Mouse (Mus musculus) neural tube, embryonic 10.5 days (tissue): ENCODE measurements around the gene Zfp511.

Experiments used
- DNase-seq: peaks from one replicate; pipeline ENCODE4 v3.0.0-alpha.2; 2017; ENCODE audit warnings: low spot score; ENCODE audit errors: extremely low spot score

The Zfp511 gene

GRCm38 (mm10) chr7:140036281-140037170, at the start of gene Zfp511, which contains the start of gene Tubgcp2:
Gene Zfp511 (plus strand): TSS chr7:140036391.
Gene Tubgcp2 (minus strand): TSS chr7:140036669.
- peak; percentile 97 for DNase-seq

- DNase-seq = no peak
Measured at GRCm38 (mm10) chr7:139988272-139988671, 47.9 kb upstream of the Zfp511 start.

- no peak for DNase-seq
Measured at GRCm38 (mm10) chr7:139990864-139991394, 45.3 kb upstream of the Zfp511 start.

- DNase-seq = no peak
Measured at GRCm38 (mm10) chr7:139992406-139992805, 43.8 kb upstream of the Zfp511 start, which contains the start of gene Adam8. Gene Adam8 (minus strand): TSS chr7:139992562.

GRCm38 (mm10) chr7:139993532-139993931, 42.7 kb upstream of the Zfp511 start:
- no peak for DNase-seq

GRCm38 (mm10) chr7:139994202-139994601, 42.0 kb upstream of the Zfp511 start:
- DNase-seq = no peak

- DNase-seq = peak; percentile 50
Measured at GRCm38 (mm10) chr7:139994676-139995075, 41.5 kb upstream of the Zfp511 start.

- DNase-seq = no peak
Measured at GRCm38 (mm10) chr7:139998691-139999350, 37.4 kb upstream of the Zfp511 start.

- DNase-seq = peak; percentile 25
Measured at GRCm38 (mm10) chr7:140001086-140001740, 35.0 kb upstream of the Zfp511 start.

- DNase-seq = no peak
Measured at GRCm38 (mm10) chr7:140004666-140005065, 31.5 kb upstream of the Zfp511 start.

- DNase-seq = no peak
Measured at GRCm38 (mm10) chr7:140006861-140007611, 29.2 kb upstream of the Zfp511 start.

GRCm38 (mm10) chr7:140007781-140008180, 28.4 kb upstream of the Zfp511 start:
- no peak for DNase-seq

GRCm38 (mm10) chr7:140011336-140011735, 24.9 kb upstream of the Zfp511 start:
- DNase-seq = no peak

GRCm38 (mm10) chr7:140031771-140032170, 4.4 kb upstream of the Zfp511 start:
- no peak for DNase-seq

- DNase-seq = no peak
Measured at GRCm38 (mm10) chr7:140032366-140032765, 3.8 kb upstream of the Zfp511 start.

GRCm38 (mm10) chr7:140033386-140033785, 2.8 kb upstream of the Zfp511 start:
- DNase-seq = no peak

- no peak for DNase-seq
Measured at GRCm38 (mm10) chr7:140035456-140035855, 735 bp upstream of the Zfp511 start.

- DNase-seq = no peak
Measured at GRCm38 (mm10) chr7:140037171-140037555, 972 bp downstream of the Zfp511 start.

- DNase-seq = no peak
Measured at GRCm38 (mm10) chr7:140042728-140043127, 6.5 kb downstream of the Zfp511 start.

- DNase-seq = no peak
Measured at GRCm38 (mm10) chr7:140045546-140045945, 9.4 kb downstream of the Zfp511 start.

- DNase-seq = peak; percentile 68
Measured at GRCm38 (mm10) chr7:140047811-140048311, 11.7 kb downstream of the Zfp511 start.
